Mouse (Mus musculus): ENCODE results near the gene Reps2. TPM values are rescaled to one million over a fixed set of nuclear protein-coding genes. Genes with fewer than 3 reads are reported as not detected.

Reps2 gene
- polyA plus RNA-seq, 1 experiment from 2014 or later, result 2.3 TPM

GRCm38 (mm10) chrX:162487734-162488133 lies 155.7 kb downstream of the Reps2 start:
- Histone ChIP-seq H3K4me2 (replicated peaks; ENCODE audit: low read depth, low read length) (no peak overlapping the region), H3K4me1 (ENCODE audit: control insufficient read depth, insufficient read depth, low read length) (no peaks in the 10 kb centered on the region), H3K9me3 (ENCODE audit: control insufficient read depth, low read length) (no peaks in the 10 kb centered on the region), H3K27me3 (ENCODE audit: control insufficient read depth, insufficient read depth, low read length) (no peaks in the 10 kb centered on the region), H3K9ac (ENCODE audit: low read depth, low read length) (no peak overlapping the region), H3K4me3 (ENCODE audit: low read length) (no peak overlapping the region), H3K36me3 (ENCODE audit: control insufficient read depth, insufficient read depth, low read length) (no peaks in the 10 kb centered on the region), H3K27ac (ENCODE audit: low read depth, low read length) (no peak overlapping the region)
- no peak for ATAC-seq (ENCODE audit: low FRiP score, low TSS enrichment)

- Histone ChIP-seq H3K4me3 (ENCODE audit: low read length) (no peak overlapping the region), H3K9ac (ENCODE audit: low read depth, low read length) (no peak overlapping the region), H3K27ac (ENCODE audit: low read depth, low read length) (no peak overlapping the region), H3K9me3 (ENCODE audit: control insufficient read depth, low read length) (no peaks in the 10 kb centered on the region), H3K4me2 (replicated peaks; ENCODE audit: low read depth, low read length) (no peak overlapping the region), H3K4me1 (ENCODE audit: control insufficient read depth, insufficient read depth, low read length) (no peaks in the 10 kb centered on the region), H3K27me3 (ENCODE audit: control insufficient read depth, insufficient read depth, low read length) (no peaks in the 10 kb centered on the region), H3K36me3 (ENCODE audit: control insufficient read depth, insufficient read depth, low read length) (no peaks in the 10 kb centered on the region)
- WGBS, result 82% methylated on average over 3 of the region's 3 CpGs
- no peak for ATAC-seq (ENCODE audit: low FRiP score, low TSS enrichment)
Measured at GRCm38 (mm10) chrX:162470213-162470612, 173.2 kb downstream of the Reps2 start.

- H3K27ac ChIP-seq (ENCODE audit: low read depth, low read length), result no peak overlapping the region
Measured at GRCm38 (mm10) chrX:162462156-162462555, 181.3 kb downstream of the Reps2 start.

GRCm38 (mm10) chrX:162456445-162456844 lies 187.0 kb downstream of the Reps2 start:
- Histone ChIP-seq H3K4me2 (replicated peaks; ENCODE audit: low read depth, low read length) (no peak overlapping the region), H3K36me3 (ENCODE audit: control insufficient read depth, insufficient read depth, low read length) (no peaks in the 10 kb centered on the region), H3K27me3 (ENCODE audit: control insufficient read depth, insufficient read depth, low read length) (no peaks in the 10 kb centered on the region), H3K4me1 (ENCODE audit: control insufficient read depth, insufficient read depth, low read length) (no peaks in the 10 kb centered on the region), H3K9me3 (ENCODE audit: control insufficient read depth, low read length) (no peaks in the 10 kb centered on the region), H3K9ac (ENCODE audit: low read depth, low read length) (no peak overlapping the region), H3K27ac (ENCODE audit: low read depth, low read length) (no peak overlapping the region), H3K4me3 (ENCODE audit: low read length) (no peak overlapping the region)
- 86% methylated on average over 1 of the region's 1 CpGs for WGBS
- no peak for ATAC-seq (ENCODE audit: low FRiP score, low TSS enrichment)

More at GRCm38 (mm10) chrX:162462156-162462555, 181.3 kb downstream of the Reps2 start:
- no peaks in the 10 kb centered on the region for H3K4me1 ChIP-seq (ENCODE audit: control insufficient read depth, insufficient read depth, low read length)
- no peak for ATAC-seq (ENCODE audit: low FRiP score, low TSS enrichment)
- WGBS, result 85% methylated on average over 5 of the region's 5 CpGs
- no peak overlapping the region for H3K4me2 ChIP-seq (replicated peaks; ENCODE audit: low read depth, low read length)
- H3K4me3 ChIP-seq (ENCODE audit: low read length), result no peak overlapping the region
- no peak overlapping the region for H3K9ac ChIP-seq (ENCODE audit: low read depth, low read length)
- no peaks in the 10 kb centered on the region for H3K36me3 ChIP-seq (ENCODE audit: control insufficient read depth, insufficient read depth, low read length)
- no peaks in the 10 kb centered on the region for H3K9me3 ChIP-seq (ENCODE audit: control insufficient read depth, low read length)
- no peaks in the 10 kb centered on the region for H3K27me3 ChIP-seq (ENCODE audit: control insufficient read depth, insufficient read depth, low read length)

- Histone ChIP-seq H3K4me1 (ENCODE audit: control insufficient read depth, insufficient read depth, low read length) (no peaks in the 10 kb centered on the region), H3K9ac (ENCODE audit: low read depth, low read length) (no peak overlapping the region), H3K4me2 (replicated peaks; ENCODE audit: low read depth, low read length) (no peak overlapping the region), H3K36me3 (ENCODE audit: control insufficient read depth, insufficient read depth, low read length) (no peaks in the 10 kb centered on the region), H3K4me3 (ENCODE audit: low read length) (no peak overlapping the region), H3K27me3 (ENCODE audit: control insufficient read depth, insufficient read depth, low read length) (no peaks in the 10 kb centered on the region), H3K27ac (ENCODE audit: low read depth, low read length) (no peak overlapping the region), H3K9me3 (ENCODE audit: control insufficient read depth, low read length) (no peaks in the 10 kb centered on the region)
- ATAC-seq (ENCODE audit: low FRiP score, low TSS enrichment), result no peak
- 91% methylated on average over 1 of the region's 1 CpGs for WGBS
Measured at GRCm38 (mm10) chrX:162455364-162455763, 188.1 kb downstream of the Reps2 start.

- no peaks in the 10 kb centered on the region for H3K27me3 ChIP-seq (ENCODE audit: control insufficient read depth, insufficient read depth, low read length)
- H3K4me2 ChIP-seq (replicated peaks; ENCODE audit: low read depth, low read length), result no peak overlapping the region
- ATAC-seq (ENCODE audit: low FRiP score, low TSS enrichment), result no peak
- no peaks in the 10 kb centered on the region for H3K4me1 ChIP-seq (ENCODE audit: control insufficient read depth, insufficient read depth, low read length)
- H3K9ac ChIP-seq (ENCODE audit: low read depth, low read length), result no peak overlapping the region
- H3K4me3 ChIP-seq (ENCODE audit: low read length), result no peak overlapping the region
- no peaks in the 10 kb centered on the region for H3K36me3 ChIP-seq (ENCODE audit: control insufficient read depth, insufficient read depth, low read length)
- WGBS, result 64% methylated on average over 7 of the region's 7 CpGs
- H3K9me3 ChIP-seq (ENCODE audit: control insufficient read depth, low read length), result no peaks in the 10 kb centered on the region
- no peak overlapping the region for H3K27ac ChIP-seq (ENCODE audit: low read depth, low read length)
Measured at GRCm38 (mm10) chrX:162453821-162454402, 189.5 kb downstream of the Reps2 start.

- H3K4me2 ChIP-seq (replicated peaks; ENCODE audit: low read depth, low read length), result no peak overlapping the region
- H3K36me3 ChIP-seq (ENCODE audit: control insufficient read depth, insufficient read depth, low read length), result no peaks in the 10 kb centered on the region
- no peak overlapping the region for H3K27ac ChIP-seq (ENCODE audit: low read depth, low read length)
- H3K4me3 ChIP-seq (ENCODE audit: low read length), result no peak overlapping the region
- no peak for ATAC-seq (ENCODE audit: low FRiP score, low TSS enrichment)
- no peaks in the 10 kb centered on the region for H3K27me3 ChIP-seq (ENCODE audit: control insufficient read depth, insufficient read depth, low read length)
- H3K9ac ChIP-seq (ENCODE audit: low read depth, low read length), result no peak overlapping the region
- no peaks in the 10 kb centered on the region for H3K4me1 ChIP-seq (ENCODE audit: control insufficient read depth, insufficient read depth, low read length)
- no peaks in the 10 kb centered on the region for H3K9me3 ChIP-seq (ENCODE audit: control insufficient read depth, low read length)
Measured at GRCm38 (mm10) chrX:162452642-162453041, 190.8 kb downstream of the Reps2 start.

- WGBS, result 72% methylated on average over 6 of the region's 6 CpGs
- Histone ChIP-seq H3K27ac (ENCODE audit: low read depth, low read length) (no peak overlapping the region), H3K9me3 (ENCODE audit: control insufficient read depth, low read length) (no peaks in the 10 kb centered on the region), H3K4me1 (ENCODE audit: control insufficient read depth, insufficient read depth, low read length) (no peaks in the 10 kb centered on the region), H3K9ac (ENCODE audit: low read depth, low read length) (no peak overlapping the region), H3K36me3 (ENCODE audit: control insufficient read depth, insufficient read depth, low read length) (no peaks in the 10 kb centered on the region), H3K4me2 (replicated peaks; ENCODE audit: low read depth, low read length) (no peak overlapping the region), H3K27me3 (ENCODE audit: control insufficient read depth, insufficient read depth, low read length) (no peaks in the 10 kb centered on the region), H3K4me3 (ENCODE audit: low read length) (no peak overlapping the region)
- no peak for ATAC-seq (ENCODE audit: low FRiP score, low TSS enrichment)
Measured at GRCm38 (mm10) chrX:162447974-162448373, 195.5 kb downstream of the Reps2 start.

GRCm38 (mm10) chrX:162446678-162447318 lies 196.7 kb downstream of the Reps2 start:
- no peaks in the 10 kb centered on the region for H3K27me3 ChIP-seq (ENCODE audit: control insufficient read depth, insufficient read depth, low read length)
- no peak for ATAC-seq (ENCODE audit: low FRiP score, low TSS enrichment)
- 95% methylated on average over 2 of the region's 2 CpGs for WGBS

More at GRCm38 (mm10) chrX:162446678-162447318, 196.7 kb downstream of the Reps2 start:
- Histone ChIP-seq H3K4me3 (ENCODE audit: low read length) (no peak overlapping the region), H3K9me3 (ENCODE audit: control insufficient read depth, low read length) (no peaks in the 10 kb centered on the region), H3K4me2 (replicated peaks; ENCODE audit: low read depth, low read length) (no peak overlapping the region), H3K36me3 (ENCODE audit: control insufficient read depth, insufficient read depth, low read length) (no peaks in the 10 kb centered on the region), H3K9ac (ENCODE audit: low read depth, low read length) (no peak overlapping the region), H3K27ac (ENCODE audit: low read depth, low read length) (no peak overlapping the region), H3K4me1 (ENCODE audit: control insufficient read depth, insufficient read depth, low read length) (no peaks in the 10 kb centered on the region)

Measured in kidney, embryonic 14.5 days (tissue).